Mouse (Mus musculus): ENCODE measurements around the gene Wdr24. TPM values are rescaled to one million over a fixed set of nuclear protein-coding genes. Genes with fewer than 3 reads are reported as not detected.
"Not testable (repeated sequence)": the region's sequence is repeated elsewhere in the genome, so short reads cannot be mapped to it uniquely, and the experiment has no call there.

Gene Wdr24
- polyA plus RNA-seq, 1 experiment from 2014 or later = 17.3 TPM

DNA sequence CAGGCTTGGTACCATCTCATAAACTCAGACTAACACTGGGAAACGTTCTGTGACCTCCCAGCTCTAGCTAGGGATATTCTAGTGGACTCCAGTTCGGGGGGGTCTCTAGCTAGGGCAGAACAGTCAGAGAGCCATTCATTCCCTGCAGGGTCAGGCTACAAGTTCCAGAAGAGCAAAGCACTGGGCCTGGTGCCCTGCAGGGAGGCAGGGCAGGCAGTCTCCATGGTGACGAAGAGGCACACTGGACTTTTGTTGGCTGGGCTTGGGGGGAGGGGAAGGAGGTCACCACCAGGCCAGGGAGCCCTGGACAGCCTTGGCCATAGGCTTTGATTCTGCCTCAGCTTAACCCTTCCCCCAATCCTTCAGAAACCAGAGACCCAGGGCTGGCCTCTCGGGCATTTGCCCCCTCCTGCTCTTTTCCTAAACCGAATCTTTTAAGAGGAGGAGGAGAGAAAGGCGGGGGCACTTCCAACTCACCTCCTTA, 27.8 kb upstream of the Wdr24 start, which contains the start of gene AC134908.4:
TSS of gene AC134908.4 (minus strand) at position 51 of the 484 bp plus-strand sequence.
- H3K27ac ChIP-seq (replicated peaks in 1 of 2; ENCODE audit: control insufficient read depth in 1 of 2, insufficient read depth in 1 of 2, low read depth in 2 of 2, low read length in 2 of 2) = 0 out of 4 replicates have a peak within 1 kb of the TSS, but pooled peaks of 1 of the 2 experiments have one; percentile 24
- WGBS = 40% methylated on average over 6 of the region's 6 CpGs
- no peak for ATAC-seq (ENCODE audit: insufficient number of reproducible peaks, insufficient read depth, low FRiP score, low read depth)
- H3K4me2 ChIP-seq (ENCODE audit: low read length) = peak within 1 kb of the TSS; percentile 95
- H3K9me3 ChIP-seq (ENCODE audit: control insufficient read depth, low read length) = no peaks in the 10 kb centered on the region
- H3K4me1 ChIP-seq (ENCODE audit: control insufficient read depth in 2 of 2, insufficient read depth in 2 of 2, low read length in 2 of 2) = peaks cover 21 to 36% of the 10 kb centered on the region in 2 experiments
- peak within 1 kb of the TSS; percentile 61 to 86 for H3K4me3 ChIP-seq (ENCODE audit: control insufficient read depth in 1 of 2, insufficient read depth in 1 of 2, low read depth in 1 of 2, low read length in 2 of 2)
- H3K27me3 ChIP-seq (ENCODE audit: control insufficient read depth, insufficient read depth, low read length) = no peaks in the 10 kb centered on the region
- H3K9ac ChIP-seq (ENCODE audit: low read length) = peak within 1 kb of the TSS; percentile 67
- H3K36me3 ChIP-seq (ENCODE audit: control insufficient read depth, insufficient read depth, low read length) = no peaks in the 10 kb centered on the region

- Histone ChIP-seq H3K4me1 (ENCODE audit: control insufficient read depth in 2 of 2, insufficient read depth in 2 of 2, low read length in 2 of 2) (peaks cover 19 to 30% of the 10 kb centered on the region in 2 experiments), H3K27me3 (ENCODE audit: control insufficient read depth, insufficient read depth, low read length) (no peaks in the 10 kb centered on the region), H3K4me2 (ENCODE audit: low read length) (peak overlapping the region; percentile 95), H3K36me3 (ENCODE audit: control insufficient read depth, insufficient read depth, low read length) (no peaks in the 10 kb centered on the region), H3K27ac (replicated peaks in 1 of 2; ENCODE audit: control insufficient read depth in 1 of 2, insufficient read depth in 1 of 2, low read depth in 2 of 2, low read length in 2 of 2) (0 out of 4 replicates have a peak overlapping the region, but pooled peaks of 1 of the 2 experiments have one; percentile 24), H3K9me3 (ENCODE audit: control insufficient read depth, low read length) (no peaks in the 10 kb centered on the region), H3K4me3 (ENCODE audit: control insufficient read depth in 1 of 2, insufficient read depth in 1 of 2, low read depth in 1 of 2, low read length in 2 of 2) (peak overlapping the region; percentile 61 to 86), H3K9ac (ENCODE audit: low read length) (peak overlapping the region; percentile 67)
- 3% methylated on average over 37 of the region's 37 CpGs for WGBS
- no peak for ATAC-seq (ENCODE audit: insufficient number of reproducible peaks, insufficient read depth, low FRiP score, low read depth)
These were observed 27.1 kb upstream of the Wdr24 start for GRCm38 (mm10) chr17:25796211-25796771.

GRCm38 (mm10) chr17:25796951-25797369, 26.5 kb upstream of the Wdr24 start, which contains the start of gene Metrn:
Gene Metrn (minus strand): TSS chr17:25797136.
- WGBS = 2% methylated on average over 35 of the region's 35 CpGs
- H3K4me3 ChIP-seq (ENCODE audit: control insufficient read depth in 1 of 2, insufficient read depth in 1 of 2, low read depth in 1 of 2, low read length in 2 of 2) = peak within 1 kb of the TSS; percentile 61 to 86
- 0 out of 4 replicates have a peak within 1 kb of the TSS, but pooled peaks of 1 of the 2 experiments have one; percentile 24 for H3K27ac ChIP-seq (replicated peaks in 1 of 2; ENCODE audit: control insufficient read depth in 1 of 2, insufficient read depth in 1 of 2, low read depth in 2 of 2, low read length in 2 of 2)
- no peaks in the 10 kb centered on the region for H3K9me3 ChIP-seq (ENCODE audit: control insufficient read depth, low read length)
- peak within 1 kb of the TSS; percentile 67 for H3K9ac ChIP-seq (ENCODE audit: low read length)
- peak within 1 kb of the TSS; percentile 95 for H3K4me2 ChIP-seq (ENCODE audit: low read length)
- no peaks in the 10 kb centered on the region for H3K36me3 ChIP-seq (ENCODE audit: control insufficient read depth, insufficient read depth, low read length)
- H3K27me3 ChIP-seq (ENCODE audit: control insufficient read depth, insufficient read depth, low read length) = no peaks in the 10 kb centered on the region
- peak; percentile 69 for ATAC-seq (ENCODE audit: insufficient number of reproducible peaks, insufficient read depth, low FRiP score, low read depth)
- peaks cover 17 to 25% of the 10 kb centered on the region in 2 experiments for H3K4me1 ChIP-seq (ENCODE audit: control insufficient read depth in 2 of 2, insufficient read depth in 2 of 2, low read length in 2 of 2)

- WGBS = 7% methylated on average over 6 of the region's 6 CpGs
- no peak overlapping the region for H3K27ac ChIP-seq (replicated peaks in 1 of 2; ENCODE audit: control insufficient read depth in 1 of 2, insufficient read depth in 1 of 2, low read depth in 2 of 2, low read length in 2 of 2)
- H3K9me3 ChIP-seq (ENCODE audit: control insufficient read depth, low read length) = no peaks in the 10 kb centered on the region
- H3K9ac ChIP-seq (ENCODE audit: low read length) = no peak overlapping the region
- ATAC-seq (ENCODE audit: insufficient number of reproducible peaks, insufficient read depth, low FRiP score, low read depth) = no peak
- no peaks in the 10 kb centered on the region for H3K36me3 ChIP-seq (ENCODE audit: control insufficient read depth, insufficient read depth, low read length)
- H3K4me3 ChIP-seq (ENCODE audit: control insufficient read depth in 1 of 2, insufficient read depth in 1 of 2, low read depth in 1 of 2, low read length in 2 of 2) = no peak overlapping the region
- no peaks in the 10 kb centered on the region for H3K27me3 ChIP-seq (ENCODE audit: control insufficient read depth, insufficient read depth, low read length)
- peaks cover 12 to 16% of the 10 kb centered on the region in 2 experiments for H3K4me1 ChIP-seq (ENCODE audit: control insufficient read depth in 2 of 2, insufficient read depth in 2 of 2, low read length in 2 of 2)
- no peak overlapping the region for H3K4me2 ChIP-seq (ENCODE audit: low read length)
These were observed 22.4 kb upstream of the Wdr24 start for GRCm38 (mm10) chr17:25801029-25801428.

GRCm38 (mm10) chr17:25802825-25803517, 20.5 kb upstream of the Wdr24 start:
- no peak overlapping the region for H3K9ac ChIP-seq (ENCODE audit: low read length)
- H3K4me1 ChIP-seq (ENCODE audit: control insufficient read depth in 2 of 2, insufficient read depth in 2 of 2, low read length in 2 of 2) = peaks cover 5 to 9% of the 10 kb centered on the region in 2 experiments
- H3K36me3 ChIP-seq (ENCODE audit: control insufficient read depth, insufficient read depth, low read length) = no peaks in the 10 kb centered on the region
- no peaks in the 10 kb centered on the region for H3K9me3 ChIP-seq (ENCODE audit: control insufficient read depth, low read length)
- H3K27ac ChIP-seq (replicated peaks in 1 of 2; ENCODE audit: control insufficient read depth in 1 of 2, insufficient read depth in 1 of 2, low read depth in 2 of 2, low read length in 2 of 2) = peak overlapping the region in 1 of 2 experiments; percentile 25; a peak in 1 of 4 replicates
- ATAC-seq (ENCODE audit: insufficient number of reproducible peaks, insufficient read depth, low FRiP score, low read depth) = peak; percentile 82
- H3K4me2 ChIP-seq (ENCODE audit: low read length) = peak overlapping the region; percentile 44
- peaks cover 2% of the 10 kb centered on the region for H3K27me3 ChIP-seq (ENCODE audit: control insufficient read depth, insufficient read depth, low read length)
- no peak overlapping the region for H3K4me3 ChIP-seq (ENCODE audit: control insufficient read depth in 1 of 2, insufficient read depth in 1 of 2, low read depth in 1 of 2, low read length in 2 of 2)
- 12% methylated on average over 10 of the region's 10 CpGs for WGBS

DNA sequence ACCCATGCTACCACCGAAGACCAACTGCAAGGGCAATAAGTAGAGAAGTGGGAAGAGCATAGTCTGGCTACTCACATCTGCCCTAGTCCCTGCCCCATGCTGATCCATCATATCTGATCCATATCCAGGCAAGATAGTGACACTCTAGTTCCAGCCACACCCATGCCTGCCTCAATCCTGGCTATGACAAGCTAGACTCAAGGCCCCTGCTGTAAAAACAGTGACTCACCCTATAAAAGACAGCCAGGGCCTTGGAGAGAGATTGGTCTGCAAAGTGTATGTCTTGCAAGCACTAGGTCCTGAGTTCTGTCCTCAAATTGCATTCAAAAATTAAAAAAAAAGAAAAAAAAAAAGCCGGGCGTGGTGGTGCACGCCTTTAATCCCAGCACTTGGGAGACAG, 16.9 kb upstream of the Wdr24 start:
- no peaks in the 10 kb centered on the region for H3K9me3 ChIP-seq (ENCODE audit: control insufficient read depth, low read length)
- peaks cover 9 to 15% of the 10 kb centered on the region in 2 experiments for H3K4me1 ChIP-seq (ENCODE audit: control insufficient read depth in 2 of 2, insufficient read depth in 2 of 2, low read length in 2 of 2)
- H3K27me3 ChIP-seq (ENCODE audit: control insufficient read depth, insufficient read depth, low read length) = peaks cover 37% of the 10 kb centered on the region
- ATAC-seq (ENCODE audit: insufficient number of reproducible peaks, insufficient read depth, low FRiP score, low read depth) = no peak
- no peak overlapping the region for H3K4me2 ChIP-seq (ENCODE audit: low read length)
- 84% methylated on average over 4 of the region's 4 CpGs for WGBS
- no peak overlapping the region for H3K4me3 ChIP-seq (ENCODE audit: control insufficient read depth in 1 of 2, insufficient read depth in 1 of 2, low read depth in 1 of 2, low read length in 2 of 2)
- H3K27ac ChIP-seq (replicated peaks in 1 of 2; ENCODE audit: control insufficient read depth in 1 of 2, insufficient read depth in 1 of 2, low read depth in 2 of 2, low read length in 2 of 2) = no peak overlapping the region
- H3K9ac ChIP-seq (ENCODE audit: low read length) = no peak overlapping the region
- no peaks in the 10 kb centered on the region for H3K36me3 ChIP-seq (ENCODE audit: control insufficient read depth, insufficient read depth, low read length)

- not testable (repeated sequence) for H3K36me3 ChIP-seq (ENCODE audit: control insufficient read depth, insufficient read depth, low read length); H3K4me3 ChIP-seq (ENCODE audit: control insufficient read depth in 1 of 2, insufficient read depth in 1 of 2, low read depth in 1 of 2, low read length in 2 of 2); H3K4me2 ChIP-seq (ENCODE audit: low read length); ATAC-seq (ENCODE audit: insufficient number of reproducible peaks, insufficient read depth, low FRiP score, low read depth); H3K9ac ChIP-seq (ENCODE audit: low read length); H3K27ac ChIP-seq (replicated peaks in 1 of 2; ENCODE audit: control insufficient read depth in 1 of 2, insufficient read depth in 1 of 2, low read depth in 2 of 2, low read length in 2 of 2); H3K9me3 ChIP-seq (ENCODE audit: control insufficient read depth, low read length)
- H3K4me1 ChIP-seq (ENCODE audit: control insufficient read depth in 2 of 2, insufficient read depth in 2 of 2, low read length in 2 of 2) = peaks cover 9 to 15% of the 10 kb centered on the region in 2 experiments
- WGBS = 46% methylated on average over 2 of the region's 2 CpGs
- peaks cover 47% of the 10 kb centered on the region for H3K27me3 ChIP-seq (ENCODE audit: control insufficient read depth, insufficient read depth, low read length)
These were observed 16.0 kb upstream of the Wdr24 start for GRCm38 (mm10) chr17:25807452-25807851.
